In genomic region chr7:97183426-97183825, GRCm38 (mm10) we compare ENCODE assay signal across 15 mouse cellular contexts.
A peak's percentile ranks its signal among the peaks of the same experiment; 100 is the strongest.
DNase-seq lines count a peak whose midpoint lies in the region; ATAC-seq and TF ChIP-seq lines count a peak whose summit lies in the region.
"Had no signal": no experiment of that assay in that cellular context is flagged by ENCODE, and none has a peak within 500 bp of the region (broad histone marks: within the 10 kb centered on the region; RNA-seq: fewer than 3 reads in every experiment).

No protein-coding gene starts in this region.

- TF ChIP-seq EP300 in heart, postnatal 0 days (IDR thresholded peaks at IDR 0.05; ENCODE audit: low read depth), result no peak

- no peaks in the 10 kb centered on the region for H3K36me3 ChIP-seq in heart, postnatal 0 days (replicated peaks; ENCODE audit: control insufficient read depth, insufficient read depth, low read length)
- no peaks in the 10 kb centered on the region for H3K36me3 ChIP-seq in liver, embryonic 11.5 days (ENCODE audit: control insufficient read depth, insufficient read depth, low read length)
- no peaks in the 10 kb centered on the region for H3K36me3 ChIP-seq in liver, embryonic 15.5 days (replicated peaks)
- H3K36me3 ChIP-seq: forebrain, embryonic 15.5 days; limb, embryonic 15.5 days; neural tube, embryonic 15.5 days had no signal

- 65% methylated on average over 4 of the region's 4 CpGs for WGBS in heart, postnatal 0 days
- WGBS in liver, embryonic 11.5 days, result 41% methylated on average over 4 of the region's 4 CpGs
- WGBS in liver, embryonic 15.5 days (ENCODE audit: insufficient replicate concordance), result 39% methylated on average over 4 of the region's 4 CpGs

- H3K4me3 ChIP-seq in heart, postnatal 0 days (ENCODE audit: low read depth, low read length), result no peak overlapping the region
- H3K4me3 ChIP-seq in liver, embryonic 11.5 days (ENCODE audit: low read depth, low read length), result no peak overlapping the region
- H3K4me3 ChIP-seq in liver, embryonic 15.5 days (replicated peaks), result no peak overlapping the region
- H3K4me3 ChIP-seq: forebrain, embryonic 15.5 days; limb, embryonic 15.5 days; neural tube, embryonic 15.5 days had no signal

- no peak for ATAC-seq in heart, postnatal 0 days (ENCODE audit: insufficient read depth, low read depth)
- ATAC-seq in liver, embryonic 11.5 days (replicated peaks; ENCODE audit: low FRiP score), result peak; percentile 22; the same call in 1 of the 2 replicates
- no peak for ATAC-seq in liver, embryonic 15.5 days (ENCODE audit: insufficient read depth)
- ATAC-seq: forebrain, embryonic 15.5 days had no signal

- no peak overlapping the region for H3K9ac ChIP-seq in heart, postnatal 0 days (replicated peaks; ENCODE audit: low read depth, low read length)
- H3K9ac ChIP-seq in liver, embryonic 11.5 days (ENCODE audit: low read depth, low read length), result no peak overlapping the region
- H3K9ac ChIP-seq in liver, embryonic 15.5 days, result no peak overlapping the region
- H3K9ac ChIP-seq: forebrain, embryonic 15.5 days; limb, embryonic 15.5 days; neural tube, embryonic 15.5 days had no signal

- TF ChIP-seq CTCF in heart, postnatal 0 days (IDR thresholded peaks at IDR 0.05; ENCODE audit: low read depth), result no peak
- no peak for TF ChIP-seq CTCF in brain, embryonic 14.5 days (IDR thresholded peaks at IDR 0.05; ENCODE audit: borderline replicate concordance, extremely low read depth, insufficient read depth, insufficient read length)

- H3K4me1 ChIP-seq in heart, postnatal 0 days (ENCODE audit: control insufficient read depth, insufficient read depth), result peaks cover 10% of the 10 kb centered on the region
- H3K4me1 ChIP-seq in liver, embryonic 11.5 days (replicated peaks; ENCODE audit: control insufficient read depth, insufficient read depth, low read length), result peaks cover 30% of the 10 kb centered on the region
- peaks cover 29% of the 10 kb centered on the region for H3K4me1 ChIP-seq in liver, embryonic 15.5 days (replicated peaks)
- H3K4me1 ChIP-seq: limb, embryonic 15.5 days had no signal

- TF ChIP-seq POLR2A in brain, embryonic 14.5 days (IDR thresholded peaks at IDR 0.05; ENCODE audit: borderline replicate concordance, extremely low read depth, insufficient read depth, insufficient read length, poor library complexity, severe bottlenecking), result no peak

- DNase-seq in heart, postnatal 0 days (ENCODE audit: low spot score), result no peak
- no peak for DNase-seq in heart, adult 9 months (ENCODE audit: low spot score in 2 of 2)
- no peak for DNase-seq in liver, embryonic 11.5 days (ENCODE audit: low spot score)
- DNase-seq in liver, result no peak
- DNase-seq in brain, embryonic 14.5 days (ENCODE audit: low read depth), result peak; percentile 7
- no peak for DNase-seq in spleen, adult 12 weeks (ENCODE audit: low spot score)
- no peak for DNase-seq in lung, postnatal 36 days
- DNase-seq: adrenal gland, postnatal 14 days; cerebellum, postnatal 36 days; gastrocnemius, postnatal 10 days had no signal

- no peaks in the 10 kb centered on the region for H3K9me3 ChIP-seq in heart, postnatal 0 days (replicated peaks; ENCODE audit: control insufficient read depth, low read length)
- H3K9me3 ChIP-seq in liver, embryonic 11.5 days (ENCODE audit: control insufficient read depth, low read length), result no peaks in the 10 kb centered on the region
- H3K9me3 ChIP-seq in liver, embryonic 15.5 days (replicated peaks), result no peaks in the 10 kb centered on the region
- H3K9me3 ChIP-seq: forebrain, embryonic 15.5 days; limb, embryonic 15.5 days; neural tube, embryonic 15.5 days had no signal

- no peaks in the 10 kb centered on the region for H3K27me3 ChIP-seq in heart, postnatal 0 days (ENCODE audit: control insufficient read depth, insufficient read depth, low read length)
- H3K27me3 ChIP-seq in liver, embryonic 11.5 days (replicated peaks; ENCODE audit: control insufficient read depth, insufficient read depth, low read length), result no peaks in the 10 kb centered on the region
- H3K27me3 ChIP-seq in liver, embryonic 15.5 days, result no peaks in the 10 kb centered on the region
- H3K27me3 ChIP-seq: forebrain, embryonic 15.5 days; limb, embryonic 15.5 days; neural tube, embryonic 15.5 days had no signal

- H3K27ac ChIP-seq in heart, postnatal 0 days (ENCODE audit: low read depth), result 0 out of 2 replicates have a peak overlapping the region, but pooled peaks have one; percentile 15
- H3K27ac ChIP-seq in liver, embryonic 11.5 days (ENCODE audit: low read depth, low read length), result no peak overlapping the region
- peak overlapping the region; percentile 48; the same call in 1 of the 2 replicates for H3K27ac ChIP-seq in liver, embryonic 15.5 days (replicated peaks)
- H3K27ac ChIP-seq: forebrain, embryonic 15.5 days; limb, embryonic 15.5 days; macrophage; neural tube, embryonic 15.5 days had no signal

- no peak overlapping the region for H3K4me2 ChIP-seq in heart, postnatal 0 days (ENCODE audit: low read depth, low read length)
- H3K4me2 ChIP-seq in liver, embryonic 11.5 days, result peak overlapping the region; percentile 47
- H3K4me2 ChIP-seq in liver, embryonic 15.5 days, result peak overlapping the region; percentile 48
- H3K4me2 ChIP-seq: forebrain, embryonic 15.5 days; limb, embryonic 15.5 days; neural tube, embryonic 15.5 days had no signal
